18 mouse cellular contexts compared by ENCODE assay signal in genomic region chr5:52908246-52908645, GRCm38 (mm10).
DNase-seq lines count a peak whose midpoint lies in the region; ATAC-seq and TF ChIP-seq lines count a peak whose summit lies in the region.
"Had no signal": no experiment of that assay in that cellular context is flagged by ENCODE, and none has a peak within 500 bp of the region (broad histone marks: within the 10 kb centered on the region; RNA-seq: fewer than 3 reads in every experiment).

No protein-coding gene starts in this region.

- H3K9ac ChIP-seq in liver, embryonic 11.5 days (ENCODE audit: low read depth, low read length) = no peak overlapping the region
- H3K9ac ChIP-seq: kidney, embryonic 15.5 days; limb, embryonic 13.5 days; liver, embryonic 15.5 days had no signal

- peak; percentile 21 to 62 for DNase-seq in adrenal gland, adult (ENCODE audit: inconsistent age in 2 of 2, low spot score in 1 of 2)
- DNase-seq in adrenal gland, adult 8-10 months = no peak
- peak; percentile 11 to 19 for DNase-seq in left cerebral cortex, adult 2 months (ENCODE audit: extremely low spot score in 1 of 2, low spot score in 2 of 2)
- DNase-seq in left cerebral cortex, postnatal 10 days (ENCODE audit: extremely low spot score in 1 of 2, low spot score in 2 of 2) = no peak
- DNase-seq in Muller cell, postnatal 12 days (ENCODE audit: inconsistent ontology term) = peak; percentile 68
- peak; percentile 41 for DNase-seq in fibroblast of lung, adult 2 months (ENCODE audit: low read depth)
- DNase-seq in gastrocnemius, adult 2 months = no peak
- DNase-seq in liver, embryonic 11.5 days (ENCODE audit: low spot score) = no peak
- DNase-seq: cerebellum, postnatal 10 days; gastrocnemius, postnatal 14 days; layer of hippocampus, postnatal 36 days; midbrain, embryonic 14.5 days had no signal

- H3K36me3 ChIP-seq in liver, embryonic 11.5 days (ENCODE audit: control insufficient read depth, insufficient read depth, low read length) = no peaks in the 10 kb centered on the region
- H3K36me3 ChIP-seq: kidney, embryonic 15.5 days; limb, embryonic 13.5 days; liver, embryonic 15.5 days had no signal

- ATAC-seq in liver, embryonic 11.5 days (replicated peaks; ENCODE audit: low FRiP score) = no peak
- ATAC-seq: forebrain, embryonic 14.5 days; lung, postnatal 0 days had no signal

- H3K27ac ChIP-seq in left cerebral cortex, adult 2 months = no peak overlapping the region
- no peak overlapping the region for H3K27ac ChIP-seq in gastrocnemius, adult 2 months
- H3K27ac ChIP-seq in liver, embryonic 11.5 days (ENCODE audit: low read depth, low read length) = no peak overlapping the region
- H3K27ac ChIP-seq: kidney, embryonic 15.5 days; limb, embryonic 13.5 days; liver, embryonic 15.5 days had no signal

- H3K9me3 ChIP-seq in liver, embryonic 11.5 days (ENCODE audit: control insufficient read depth, low read length) = no peaks in the 10 kb centered on the region
- H3K9me3 ChIP-seq: kidney, embryonic 15.5 days; limb, embryonic 13.5 days; liver, embryonic 15.5 days had no signal

- intact Hi-C loops in left cerebral cortex, adult 2 months (cut with DNase I) = no loop called here
- intact Hi-C loops in left cerebral cortex, postnatal 10 days (cut with DNase I) = no loop called here
- intact Hi-C loops in gastrocnemius, adult 2 months (cut with DNase I) = no loop called here

- no peak overlapping the region for H3K4me2 ChIP-seq in liver, embryonic 11.5 days
- H3K4me2 ChIP-seq: kidney, embryonic 15.5 days; limb, embryonic 13.5 days; liver, embryonic 15.5 days had no signal

- H3K27me3 ChIP-seq in liver, embryonic 11.5 days (replicated peaks; ENCODE audit: control insufficient read depth, insufficient read depth, low read length) = no peaks in the 10 kb centered on the region
- H3K27me3 ChIP-seq: kidney, embryonic 15.5 days; limb, embryonic 13.5 days; liver, embryonic 15.5 days had no signal

- WGBS in liver, embryonic 11.5 days = 75% methylated on average over 3 of the region's 3 CpGs

- no peak overlapping the region for H3K4me3 ChIP-seq in left cerebral cortex, adult 2 months
- H3K4me3 ChIP-seq in gastrocnemius, adult 2 months = no peak overlapping the region
- H3K4me3 ChIP-seq in liver, embryonic 11.5 days (ENCODE audit: low read depth, low read length) = no peak overlapping the region
- H3K4me3 ChIP-seq: kidney, embryonic 15.5 days; limb, embryonic 13.5 days; liver, embryonic 15.5 days; myocyte had no signal

- no peak for TF ChIP-seq CTCF in left cerebral cortex, adult 2 months (IDR thresholded peaks at IDR 0.05)
- no peak for TF ChIP-seq CTCF in gastrocnemius, adult 2 months (IDR thresholded peaks at IDR 0.05)

- H3K4me1 ChIP-seq in liver, embryonic 11.5 days (replicated peaks; ENCODE audit: control insufficient read depth, insufficient read depth, low read length) = no peaks in the 10 kb centered on the region
- H3K4me1 ChIP-seq: liver, embryonic 15.5 days had no signal

Comparison
In these comparisons a context has a peak if more than half of its experiments do, and no peak if none do; other contexts are left out.
1. DNase-seq: peak in adrenal gland, adult (2 of 2), left cerebral cortex, adult 2 months (2 of 2), Muller cell, postnatal 12 days (single experiment) and fibroblast of lung, adult 2 months (single experiment); none in adrenal gland, adult 8-10 months (single experiment), left cerebral cortex, postnatal 10 days (0 of 2), gastrocnemius, adult 2 months (single experiment) and liver, embryonic 11.5 days (single experiment).